1 mouse cellular context compared by ENCODE assay signal in genomic region chr11:116523699-116524189, GRCm38 (mm10).
TF ChIP-seq lines count a peak whose summit lies in the region.

No protein-coding gene starts in this region.

TF ChIP-seq in CH12.LX, 34 proteins besides CTCF, POLR2A, EP300 and RAD21 (continued from another document):
- TF ChIP-seq ZKSCAN1 (IDR thresholded peaks at IDR 0.05; ENCODE audit: borderline replicate concordance, low read depth, low read length) (no peak), NELFE (IDR thresholded peaks at IDR 0.05; ENCODE audit: low read depth, low read length) (no peak), NRF1 (IDR thresholded peaks at IDR 0.05; ENCODE audit: low read depth, low read length) (no peak), SIN3A (IDR thresholded peaks at IDR 0.05; ENCODE audit: low read length) (no peak), ETS1 (conservative IDR thresholded peaks at IDR 0.05; ENCODE audit: low read depth, low read length) (peak; percentile 44; the same call in 1 of the 2 replicates), MYC (IDR thresholded peaks at IDR 0.05; ENCODE audit: low read depth, low read length) (no peak), GABPA (IDR thresholded peaks at IDR 0.05; ENCODE audit: insufficient replicate concordance, low read depth, low read length) (no peak), ZNF384 (IDR thresholded peaks at IDR 0.05; ENCODE audit: low read depth, low read length) (no peak), E2F4 (IDR thresholded peaks at IDR 0.05; ENCODE audit: insufficient replicate concordance, low read depth, low read length) (no peak), SMC3 (IDR thresholded peaks at IDR 0.05; ENCODE audit: low read depth, low read length) (no peak), MXI1 (IDR thresholded peaks at IDR 0.05; ENCODE audit: low read depth, low read length) (no peak), HCFC1 (IDR thresholded peaks at IDR 0.05; ENCODE audit: low read depth, low read length) (no peak), RCOR1 (conservative IDR thresholded peaks at IDR 0.05; ENCODE audit: low read depth, low read length) (no peak), TBP (conservative IDR thresholded peaks at IDR 0.05; ENCODE audit: low read depth, low read length) (no peak), IRF4 (IDR thresholded peaks at IDR 0.05; ENCODE audit: low read depth, low read length) (no peak), CHD2 (IDR thresholded peaks at IDR 0.05; ENCODE audit: low read length) (no peak), MAZ (IDR thresholded peaks at IDR 0.05; ENCODE audit: low read depth, low read length) (no peak), JUND (conservative IDR thresholded peaks at IDR 0.05; ENCODE audit: low read depth, low read length) (no peak)
